Mouse (Mus musculus): ENCODE results near the gene Stat4. TPM values are rescaled to one million over a fixed set of nuclear protein-coding genes. Genes with fewer than 3 reads are reported as not detected.
A peak's percentile ranks its signal among the peaks of the same experiment; 100 is the strongest.

Stat4 gene
- polyA plus RNA-seq, 1 experiment from 2014 or later = 9.8 TPM

GRCm38 (mm10) chr1:52004096-52004495 is 17.1 kb downstream of the Stat4 start:
- Histone ChIP-seq H3K9me3 (no peaks in the 10 kb centered on the region), H3K4me1 (peaks cover 11% of the 10 kb centered on the region), H3K36me3 (replicated peaks) (no peaks in the 10 kb centered on the region), H3K27ac (no peak overlapping the region), H3K27me3 (ENCODE audit: poor library complexity, severe bottlenecking) (0 out of 2 replicates have a peak, but pooled peaks cover 3% of the 10 kb centered on the region), H3K4me3 (no peak overlapping the region)
- WGBS = 30% methylated on average over 8 of the region's 8 CpGs
- peak; percentile 63 for DNase-seq (ENCODE audit: extremely low spot score, low spot score)

DNA sequence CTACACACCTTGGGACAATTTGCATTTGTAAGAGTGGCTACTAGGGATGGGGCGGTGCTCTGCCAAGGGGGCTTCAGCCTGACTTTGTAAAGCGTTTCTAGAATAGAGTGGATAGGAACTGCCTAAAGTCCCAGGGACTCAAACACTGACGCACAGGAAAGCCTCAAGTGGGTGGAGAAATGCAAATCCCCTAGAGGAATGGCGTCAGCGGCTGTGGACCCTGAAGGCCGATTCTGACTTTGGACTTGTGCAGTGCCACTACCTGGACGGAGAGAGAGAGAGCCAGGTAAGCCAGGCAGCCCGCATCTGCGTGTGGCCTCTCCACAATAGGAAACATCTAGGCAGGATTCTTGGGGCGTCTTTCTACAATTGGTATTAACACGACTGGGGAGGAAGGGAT is 21.5 kb downstream of the Stat4 start:
- Histone ChIP-seq H3K4me1 (peaks cover 19% of the 10 kb centered on the region), H3K4me3 (peak overlapping the region; percentile 52), H3K9me3 (no peaks in the 10 kb centered on the region), H3K27me3 (ENCODE audit: poor library complexity, severe bottlenecking) (0 out of 2 replicates have a peak, but pooled peaks cover 3% of the 10 kb centered on the region), H3K36me3 (replicated peaks) (no peaks in the 10 kb centered on the region), H3K27ac (peak overlapping the region; percentile 57)
- WGBS = 3% methylated on average over 11 of the region's 11 CpGs
- DNase-seq (ENCODE audit: extremely low spot score, low spot score) = no peak

DNA sequence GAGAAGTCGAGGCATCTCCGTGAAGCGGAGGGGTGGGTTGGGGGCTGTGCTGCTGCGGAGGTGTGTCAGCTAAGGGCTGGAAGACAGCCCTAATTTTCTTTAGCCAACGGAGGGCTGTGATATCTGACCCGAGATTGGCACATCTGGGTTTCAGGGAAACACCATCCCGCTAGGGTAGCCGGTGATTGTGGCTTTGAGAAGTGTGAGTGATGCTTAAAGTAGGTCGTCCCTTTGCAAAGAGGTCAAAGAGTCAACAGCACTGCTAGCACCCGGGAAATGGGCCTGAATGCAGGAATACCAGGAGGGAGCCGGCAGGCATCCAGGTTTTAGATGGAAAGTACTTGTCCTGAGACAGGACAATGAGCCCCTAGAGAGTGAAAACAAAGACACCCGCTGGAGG is 22.0 kb downstream of the Stat4 start:
- H3K9me3 ChIP-seq = no peaks in the 10 kb centered on the region
- peak overlapping the region; percentile 52 for H3K4me3 ChIP-seq
- H3K36me3 ChIP-seq (replicated peaks) = no peaks in the 10 kb centered on the region
- DNase-seq (ENCODE audit: extremely low spot score, low spot score) = peak; percentile 25
- H3K27me3 ChIP-seq (ENCODE audit: poor library complexity, severe bottlenecking) = 0 out of 2 replicates have a peak, but pooled peaks cover 3% of the 10 kb centered on the region
- 1% methylated on average over 12 of the region's 12 CpGs for WGBS
- peak overlapping the region; percentile 57 for H3K27ac ChIP-seq
- peaks cover 19% of the 10 kb centered on the region for H3K4me1 ChIP-seq

GRCm38 (mm10) chr1:52010741-52011140 is 23.8 kb downstream of the Stat4 start:
- no peak overlapping the region for H3K27ac ChIP-seq
- peaks cover 19% of the 10 kb centered on the region for H3K4me1 ChIP-seq
- H3K27me3 ChIP-seq (ENCODE audit: poor library complexity, severe bottlenecking) = 0 out of 2 replicates have a peak, but pooled peaks cover 3% of the 10 kb centered on the region
- WGBS = 92% methylated on average over 5 of the region's 5 CpGs
- no peak for DNase-seq (ENCODE audit: extremely low spot score, low spot score)
- no peaks in the 10 kb centered on the region for H3K9me3 ChIP-seq
- H3K36me3 ChIP-seq (replicated peaks) = no peaks in the 10 kb centered on the region
- no peak overlapping the region for H3K4me3 ChIP-seq

- Histone ChIP-seq H3K27ac (no peak overlapping the region), H3K9me3 (no peaks in the 10 kb centered on the region), H3K4me3 (no peak overlapping the region), H3K4me1 (peaks cover 19% of the 10 kb centered on the region), H3K27me3 (ENCODE audit: poor library complexity, severe bottlenecking) (0 out of 2 replicates have a peak, but pooled peaks cover 3% of the 10 kb centered on the region), H3K36me3 (replicated peaks) (no peaks in the 10 kb centered on the region)
- WGBS = 81% methylated on average over 3 of the region's 3 CpGs
- no peak for DNase-seq (ENCODE audit: extremely low spot score, low spot score)
Measured at GRCm38 (mm10) chr1:52011227-52011626, 24.3 kb downstream of the Stat4 start.

GRCm38 (mm10) chr1:52012231-52012630 is 25.3 kb downstream of the Stat4 start:
- no peaks in the 10 kb centered on the region for H3K9me3 ChIP-seq
- DNase-seq (ENCODE audit: extremely low spot score, low spot score) = no peak
- 0 out of 2 replicates have a peak, but pooled peaks cover 3% of the 10 kb centered on the region for H3K27me3 ChIP-seq (ENCODE audit: poor library complexity, severe bottlenecking)
- no peaks in the 10 kb centered on the region for H3K36me3 ChIP-seq (replicated peaks)
- no peak overlapping the region for H3K27ac ChIP-seq
- peaks cover 19% of the 10 kb centered on the region for H3K4me1 ChIP-seq
- no peak overlapping the region for H3K4me3 ChIP-seq

DNA sequence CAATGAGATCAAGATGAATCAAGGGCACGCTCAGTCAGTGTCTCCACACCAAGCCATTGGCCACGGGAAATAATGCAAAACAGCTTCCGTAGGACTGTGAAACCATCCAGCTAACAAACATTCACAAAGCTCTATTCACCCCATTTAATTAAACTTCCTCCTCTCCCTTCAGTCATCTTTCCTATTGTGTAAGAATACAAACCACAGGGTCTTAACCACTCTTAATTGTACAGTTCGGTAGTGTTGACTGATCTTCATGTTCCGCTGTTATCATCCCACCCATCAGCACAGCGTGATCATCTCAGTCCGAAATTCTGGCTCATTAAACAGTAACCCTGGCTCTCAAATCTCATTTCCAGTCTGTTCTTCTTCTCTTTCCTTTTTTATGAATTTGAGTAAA is 25.8 kb downstream of the Stat4 start:
- Histone ChIP-seq H3K27ac (no peak overlapping the region), H3K4me1 (peaks cover 19% of the 10 kb centered on the region), H3K4me3 (no peak overlapping the region), H3K9me3 (no peaks in the 10 kb centered on the region), H3K27me3 (ENCODE audit: poor library complexity, severe bottlenecking) (no peaks in the 10 kb centered on the region), H3K36me3 (replicated peaks) (no peaks in the 10 kb centered on the region)
- no peak for DNase-seq (ENCODE audit: extremely low spot score, low spot score)
- 93% methylated on average over 7 of the region's 7 CpGs for WGBS

DNA sequence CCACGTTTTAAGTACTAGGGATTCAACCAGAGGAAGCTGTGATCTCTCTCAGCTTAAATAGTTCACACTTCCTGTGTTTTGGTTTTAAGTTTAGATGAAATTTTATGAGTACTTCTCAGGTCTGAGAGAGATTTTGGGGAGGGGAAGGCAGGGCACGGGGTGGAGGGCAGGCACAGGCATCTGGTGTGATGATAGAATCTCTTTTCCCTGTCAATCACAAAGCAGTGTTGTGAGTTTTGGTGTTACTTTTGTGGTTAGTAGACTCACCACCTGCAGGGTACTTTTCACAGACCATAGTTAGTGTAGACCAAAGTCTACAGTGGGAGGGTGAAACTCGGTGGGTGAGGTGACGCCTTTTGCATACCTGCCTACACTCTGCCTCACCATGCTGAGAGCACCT is 32.7 kb downstream of the Stat4 start:
- no peak for DNase-seq (ENCODE audit: extremely low spot score, low spot score)
- no peaks in the 10 kb centered on the region for H3K36me3 ChIP-seq (replicated peaks)
- H3K4me1 ChIP-seq = no peaks in the 10 kb centered on the region
- no peak overlapping the region for H3K27ac ChIP-seq
- no peak overlapping the region for H3K4me3 ChIP-seq
- 78% methylated on average over 4 of the region's 4 CpGs for WGBS
- H3K9me3 ChIP-seq = no peaks in the 10 kb centered on the region
- no peaks in the 10 kb centered on the region for H3K27me3 ChIP-seq (ENCODE audit: poor library complexity, severe bottlenecking)

DNA sequence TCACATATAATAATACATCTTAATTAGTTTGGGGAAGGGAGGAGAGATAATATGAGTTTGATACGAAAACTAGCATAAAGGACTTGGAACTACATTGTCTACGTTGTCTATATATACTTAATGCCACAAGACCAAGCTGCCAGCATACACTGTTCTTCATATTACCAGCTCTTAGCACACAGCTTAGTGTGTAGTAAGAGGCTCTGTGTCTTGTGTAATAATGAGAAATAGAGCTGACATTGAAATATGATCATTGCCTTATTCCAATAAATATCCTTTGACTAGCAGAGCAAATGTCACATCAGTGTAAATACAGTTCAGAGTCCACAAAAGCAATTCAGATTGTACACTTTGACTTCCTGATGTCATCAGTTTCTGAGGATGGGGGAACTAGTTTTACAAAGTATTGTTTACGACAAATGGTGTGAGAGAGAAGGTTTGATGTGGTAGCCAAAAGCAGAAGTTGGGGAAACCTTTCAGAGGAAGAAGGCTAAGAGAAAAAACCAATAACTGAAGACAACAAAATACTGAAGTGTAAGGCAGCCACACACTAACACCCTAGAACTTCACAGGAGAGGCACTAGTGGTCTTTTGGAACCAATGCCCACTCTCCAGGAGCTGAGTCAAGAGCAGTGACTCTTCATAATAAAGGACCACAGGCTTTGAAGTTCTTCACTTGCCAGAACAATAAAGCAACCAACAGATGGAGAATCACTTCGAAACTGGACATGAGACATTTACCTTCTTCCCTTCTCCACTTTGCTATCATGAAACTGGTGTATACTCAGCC is 35.2 kb downstream of the Stat4 start:
- no peak overlapping the region for H3K27ac ChIP-seq
- no peaks in the 10 kb centered on the region for H3K36me3 ChIP-seq (replicated peaks)
- no peak for DNase-seq (ENCODE audit: extremely low spot score, low spot score)
- H3K9me3 ChIP-seq = no peaks in the 10 kb centered on the region
- 87% methylated on average over 4 of the region's 4 CpGs for WGBS
- no peaks in the 10 kb centered on the region for H3K27me3 ChIP-seq (ENCODE audit: poor library complexity, severe bottlenecking)
- H3K4me3 ChIP-seq = no peak overlapping the region
- no peaks in the 10 kb centered on the region for H3K4me1 ChIP-seq

- Histone ChIP-seq H3K27me3 (ENCODE audit: poor library complexity, severe bottlenecking) (no peaks in the 10 kb centered on the region), H3K4me1 (no peaks in the 10 kb centered on the region), H3K36me3 (replicated peaks) (no peaks in the 10 kb centered on the region), H3K4me3 (no peak overlapping the region), H3K27ac (no peak overlapping the region), H3K9me3 (0 out of 2 replicates have a peak, but pooled peaks cover 4% of the 10 kb centered on the region)
- WGBS = 90% methylated on average over 5 of the region's 5 CpGs
- DNase-seq (ENCODE audit: extremely low spot score, low spot score) = no peak
Measured at GRCm38 (mm10) chr1:52028686-52029085, 41.7 kb downstream of the Stat4 start.

- DNase-seq (ENCODE audit: extremely low spot score, low spot score) = no peak
Measured at GRCm38 (mm10) chr1:52034816-52035752, 48.1 kb downstream of the Stat4 start.

GRCm38 (mm10) chr1:52039151-52039550 is 52.2 kb downstream of the Stat4 start:
- no peaks in the 10 kb centered on the region for H3K36me3 ChIP-seq (replicated peaks)
- H3K9me3 ChIP-seq = no peaks in the 10 kb centered on the region
- H3K27me3 ChIP-seq (ENCODE audit: poor library complexity, severe bottlenecking) = no peaks in the 10 kb centered on the region
- no peaks in the 10 kb centered on the region for H3K4me1 ChIP-seq
- no peak overlapping the region for H3K4me3 ChIP-seq
- no peak for DNase-seq (ENCODE audit: extremely low spot score, low spot score)
- no peak overlapping the region for H3K27ac ChIP-seq
- WGBS = 85% methylated on average over 7 of the region's 7 CpGs

More at GRCm38 (mm10) chr1:52034816-52035752, 48.1 kb downstream of the Stat4 start:
- H3K4me1 ChIP-seq = no peaks in the 10 kb centered on the region
- H3K9me3 ChIP-seq = 0 out of 2 replicates have a peak, but pooled peaks cover 4% of the 10 kb centered on the region
- no peak overlapping the region for H3K27ac ChIP-seq
- no peaks in the 10 kb centered on the region for H3K36me3 ChIP-seq (replicated peaks)
- no peak overlapping the region for H3K4me3 ChIP-seq
- H3K27me3 ChIP-seq (ENCODE audit: poor library complexity, severe bottlenecking) = no peaks in the 10 kb centered on the region
- WGBS = 91% methylated on average over 12 of the region's 12 CpGs

GRCm38 (mm10) chr1:52039626-52040025 is 52.7 kb downstream of the Stat4 start:
- DNase-seq (ENCODE audit: extremely low spot score, low spot score) = no peak
- H3K36me3 ChIP-seq (replicated peaks) = no peaks in the 10 kb centered on the region
- WGBS = 87% methylated on average over 9 of the region's 9 CpGs

More at GRCm38 (mm10) chr1:52039626-52040025, 52.7 kb downstream of the Stat4 start:
- no peak overlapping the region for H3K27ac ChIP-seq
- no peaks in the 10 kb centered on the region for H3K9me3 ChIP-seq
- no peaks in the 10 kb centered on the region for H3K27me3 ChIP-seq (ENCODE audit: poor library complexity, severe bottlenecking)
- no peak overlapping the region for H3K4me3 ChIP-seq
- H3K4me1 ChIP-seq = no peaks in the 10 kb centered on the region

All from forebrain, embryonic 10.5 days (tissue).